Mouse (Mus musculus) embryo, embryonic 10 days (tissue): ENCODE results near the gene Rprd1b.

ENCODE experiments used
- DNase-seq: peaks from one replicate; pipeline ENCODE4 v3.0.0-alpha.2; 2015; ENCODE audit warnings: low spot score

The Rprd1b gene

GRCm38 (mm10) chr2:158127245-158127644 is 98.9 kb downstream of the Rprd1b start:
- no peak for DNase-seq

GRCm38 (mm10) chr2:158127872-158128271 is 99.6 kb downstream of the Rprd1b start:
- no peak for DNase-seq

- no peak for DNase-seq
These were observed 100.3 kb downstream of the Rprd1b start for GRCm38 (mm10) chr2:158128461-158129130.

- DNase-seq: no peak
These were observed 101.2 kb downstream of the Rprd1b start for GRCm38 (mm10) chr2:158129291-158130002.

GRCm38 (mm10) chr2:158130391-158130986 is 102.2 kb downstream of the Rprd1b start:
- DNase-seq: peak; percentile 81

- DNase-seq: no peak
These were observed 103.0 kb downstream of the Rprd1b start for GRCm38 (mm10) chr2:158131197-158131835.

GRCm38 (mm10) chr2:158132320-158132719 is 104.0 kb downstream of the Rprd1b start:
- no peak for DNase-seq

GRCm38 (mm10) chr2:158133050-158133449 is 104.8 kb downstream of the Rprd1b start:
- DNase-seq: no peak

GRCm38 (mm10) chr2:158136205-158136604 is 107.9 kb downstream of the Rprd1b start:
- peak; percentile 63 for DNase-seq

GRCm38 (mm10) chr2:158137771-158138170 is 109.5 kb downstream of the Rprd1b start:
- no peak for DNase-seq

GRCm38 (mm10) chr2:158138778-158139177 is 110.5 kb downstream of the Rprd1b start:
- no peak for DNase-seq

GRCm38 (mm10) chr2:158139628-158140027 is 111.3 kb downstream of the Rprd1b start:
- no peak for DNase-seq

- DNase-seq: no peak
These were observed 112.4 kb downstream of the Rprd1b start for GRCm38 (mm10) chr2:158140664-158141063.

GRCm38 (mm10) chr2:158141271-158141670 is 113.0 kb downstream of the Rprd1b start:
- DNase-seq: no peak

GRCm38 (mm10) chr2:158141690-158142440 is 113.6 kb downstream of the Rprd1b start:
- peak; percentile 16 for DNase-seq

GRCm38 (mm10) chr2:158142981-158143380 is 114.7 kb downstream of the Rprd1b start:
- no peak for DNase-seq

GRCm38 (mm10) chr2:158143816-158144215 is 115.5 kb downstream of the Rprd1b start:
- DNase-seq: no peak

- no peak for DNase-seq
These were observed 116.0 kb downstream of the Rprd1b start for GRCm38 (mm10) chr2:158144263-158144662.

GRCm38 (mm10) chr2:158144750-158145527 is 116.6 kb downstream of the Rprd1b start:
- DNase-seq: no peak

GRCm38 (mm10) chr2:158145528-158146065 is 117.3 kb downstream of the Rprd1b start:
- DNase-seq: no peak

GRCm38 (mm10) chr2:158146223-158146622 is 117.9 kb downstream of the Rprd1b start, which contains the start of gene Tgm2:
TSS of gene Tgm2 (minus strand) at chr2:158146436.
- DNase-seq: peak; percentile 78
